Mouse (Mus musculus): ENCODE measurements around the gene Strada.
"Not testable (repeated sequence)": the region's sequence is repeated elsewhere in the genome, so short reads cannot be mapped to it uniquely, and the experiment has no call there.

The Strada gene

GRCm38 (mm10) chr11:106154091-106154490 is 47.9 kb downstream of the Strada start:
- DNase-seq = no peak

GRCm38 (mm10) chr11:106152132-106152531 is 49.8 kb downstream of the Strada start:
- no peak for DNase-seq

- DNase-seq = no peak
Observed at GRCm38 (mm10) chr11:106151219-106151618, 50.7 kb downstream of the Strada start.

GRCm38 (mm10) chr11:106134580-106135528 is 67.1 kb downstream of the Strada start:
- DNase-seq = peak; percentile 78

- DNase-seq = no peak
Observed at GRCm38 (mm10) chr11:106132516-106132915, 69.5 kb downstream of the Strada start.

GRCm38 (mm10) chr11:106129477-106129876 is 72.5 kb downstream of the Strada start:
- DNase-seq = no peak

GRCm38 (mm10) chr11:106126727-106127373 is 75.1 kb downstream of the Strada start:
- not testable (repeated sequence) for DNase-seq

GRCm38 (mm10) chr11:106125827-106126226 is 76.1 kb downstream of the Strada start:
- DNase-seq = no peak

GRCm38 (mm10) chr11:106124784-106125183 is 77.2 kb downstream of the Strada start:
- no peak for DNase-seq

- DNase-seq = peak; percentile 28
Observed at GRCm38 (mm10) chr11:106122736-106123135, 79.2 kb downstream of the Strada start.

- DNase-seq = no peak
Observed at GRCm38 (mm10) chr11:106122221-106122620, 79.7 kb downstream of the Strada start.
